Mouse (Mus musculus) B cell, adult (primary cell): ENCODE measurements around the gene Apobec1. TPM values are rescaled to one million over a fixed set of nuclear protein-coding genes. Genes with fewer than 3 reads are reported as not detected.

Source experiments
- total RNA-seq: library from RNA; stranded (reverse); gene quantifications from 4 replicates; pipeline ENCODE4 v1.2.4, GENCODE M21; 2023; ENCODE audit not compliant: inconsistent age

Apobec1 gene
- 87.4 to 98.8 TPM (median 91.9 TPM) in 4 replicates for total RNA-seq

GRCm38 (mm10) chr6:122602242-122602991 is at the start of gene Apobec1:
TSS of gene Apobec1 (minus strand) at chr6:122602444.

GRCm38 (mm10) chr6:122626110-122626509 is 23.9 kb upstream of the Apobec1 start, which contains the start of gene Dppa3:
TSS of gene Dppa3 (plus strand) at chr6:122626410.

DNA sequence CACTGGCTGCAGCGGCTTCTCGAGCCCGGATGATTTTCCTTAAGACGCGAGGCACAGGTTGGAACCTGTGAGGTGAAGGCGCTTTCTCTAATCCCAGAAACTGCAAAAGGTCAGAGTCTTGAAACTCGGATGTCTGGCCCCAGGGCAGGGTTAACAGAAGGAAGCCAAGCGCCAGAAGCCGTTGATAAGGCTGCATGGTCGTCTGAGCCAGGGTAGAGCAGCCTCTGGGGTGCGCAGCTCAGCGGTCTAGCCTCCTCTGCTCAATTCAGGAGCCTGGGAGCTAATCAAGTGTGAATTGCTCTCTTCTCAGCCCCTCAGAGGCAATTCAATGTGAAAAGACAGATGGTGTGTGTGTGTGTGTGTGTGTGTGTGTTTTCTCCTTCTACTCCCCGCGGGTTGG is 7.5 kb upstream of the Apobec1 start, which contains the start of gene Gdf3:
Gdf3 (minus strand) TSS at position 317 of the 400 bp plus-strand sequence.

GRCm38 (mm10) chr6:122553606-122554005 is 48.6 kb downstream of the Apobec1 start, which contains the start of gene Aicda:
TSS of gene Aicda (plus strand) at chr6:122553801.

Other genes with a start within 250 kb of the Apobec1 start
- not detected in 4 replicates for gene Rimklb, start 103.7 kb downstream of the Apobec1 start, total RNA-seq
- gene Mfap5, start 96.6 kb downstream of the Apobec1 start, total RNA-seq = not detected in 4 replicates
- gene Aicda, start 48.6 kb downstream of the Apobec1 start, total RNA-seq = 1.3 to 2.0 TPM (median 1.6 TPM) in 4 replicates
- gene Gdf3, start 7.6 kb upstream of the Apobec1 start, total RNA-seq = not detected in 4 replicates
- gene Dppa3, start 24.0 kb upstream of the Apobec1 start, total RNA-seq = 0.81 TPM in 1 of 4 replicates, not detected in the others
- not detected in 4 replicates for gene Nanog, start 105.0 kb upstream of the Apobec1 start, total RNA-seq
- 40.7 to 45.9 TPM (median 42.3 TPM) in 4 replicates for gene Slc2a3, start 199.2 kb upstream of the Apobec1 start, total RNA-seq
- gene Foxj2, start 217.5 kb upstream of the Apobec1 start, total RNA-seq = 46.0 to 56.6 TPM (median 53.8 TPM) in 4 replicates